Mouse (Mus musculus) forebrain, embryonic 12.5 days (tissue): ENCODE measurements at regions not wholly inside any gene's neighbourhood (a gene's known extent, or its start where the extent isn't known, plus 50 kb on each side); places are given as distances from the start of the nearest gene placed in this dataset.

Experiments
- ATAC-seq: fragments of 200-750 bp; cut with Nextera tagmentation; 2 replicates; pipeline ENCODE4 v1.8.0; 2017; ENCODE audit warnings: moderate TSS enrichment; ENCODE audit not compliant: low FRiP score
- H3K27ac ChIP-seq: fragments of 300-500 bp; sonication (generic); 2 replicates; pipeline ENCODE4 v1.5.1; 2016; ENCODE audit warnings: mild to moderate bottlenecking
- H3K27me3 ChIP-seq: fragments of 300-500 bp; sonication (generic); 2 replicates; pipeline ENCODE4 v1.6.1; 2016; ENCODE audit warnings: mild to moderate bottlenecking
- H3K36me3 ChIP-seq: fragments of 300-500 bp; sonication (generic); replicated peaks from 2 replicates; pipeline ENCODE4 v1.6.1; 2016; ENCODE audit warnings: mild to moderate bottlenecking
- H3K4me1 ChIP-seq: fragments of 300-500 bp; sonication (generic); 2 replicates; pipeline ENCODE4 v1.6.1; 2016
- H3K4me2 ChIP-seq: fragments of 300-500 bp; sonication (generic); 2 replicates; pipeline ENCODE4 v1.6.1; 2016; ENCODE audit warnings: mild to moderate bottlenecking, moderate library complexity
- H3K4me3 ChIP-seq: fragments of 300-500 bp; sonication (generic); replicated peaks from 2 replicates; pipeline ENCODE4 v1.5.1; 2016; ENCODE audit warnings: mild to moderate bottlenecking
- H3K9ac ChIP-seq: fragments of 300-500 bp; sonication (generic); 2 replicates; pipeline ENCODE4 v1.6.1; 2016; ENCODE audit warnings: mild to moderate bottlenecking
- H3K9me3 ChIP-seq: fragments of 300-500 bp; sonication (generic); 2 replicates; pipeline ENCODE4 v1.6.1; 2016
- WGBS: fragments of 180-500 bp; shearing (Covaris S2); methylation state at CpG from one replicate; pipeline ENCODE4 v1.1.7; 2016; 5-methylcytosine and 5-hydroxymethylcytosine counted together

DNA sequence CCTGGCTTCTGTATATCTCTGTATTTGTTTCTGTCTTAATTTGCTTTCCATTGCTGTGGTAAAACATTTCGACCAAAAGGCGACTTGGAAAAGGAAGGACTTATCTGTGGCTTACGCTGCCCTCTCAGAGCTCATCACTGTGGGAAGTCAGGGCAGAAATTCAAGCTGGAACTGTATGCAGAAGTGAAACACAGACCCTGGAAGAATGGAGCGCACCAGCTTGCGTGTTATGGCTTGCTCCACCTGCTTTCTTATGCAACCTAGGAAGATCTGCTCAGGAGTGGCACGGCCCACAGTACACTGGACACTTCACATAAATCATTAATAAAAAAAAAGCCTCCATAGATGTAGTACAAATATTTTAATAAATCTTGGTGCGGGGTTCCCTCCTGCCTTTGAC, 630.0 kb upstream of the Gm19410 start:
- Histone ChIP-seq H3K9me3 (no peaks in the 10 kb centered on the region), H3K4me2 (no peak overlapping the region), H3K4me3 (no peak overlapping the region), H3K27me3 (no peaks in the 10 kb centered on the region), H3K9ac (no peak overlapping the region), H3K27ac (no peak overlapping the region), H3K4me1 (peaks cover under 1% of the 10 kb centered on the region; the same call in 1 of the 2 replicates), H3K36me3 (no peaks in the 10 kb centered on the region)
- ATAC-seq: no peak
- 93% methylated on average over 7 of the region's 7 CpGs for WGBS

GRCm38 (mm10) chr8:35136643-35137042, 628.9 kb upstream of the Gm19410 start:
- Histone ChIP-seq H3K4me3 (no peak overlapping the region), H3K4me2 (no peak overlapping the region), H3K9me3 (no peaks in the 10 kb centered on the region), H3K9ac (no peak overlapping the region), H3K4me1 (no peaks in the 10 kb centered on the region), H3K27me3 (no peaks in the 10 kb centered on the region), H3K36me3 (no peaks in the 10 kb centered on the region), H3K27ac (no peak overlapping the region)
- ATAC-seq: no peak
- WGBS: 79% methylated on average over 3 of the region's 3 CpGs

GRCm38 (mm10) chr8:35140775-35141174, 624.8 kb upstream of the Gm19410 start:
- Histone ChIP-seq H3K4me3 (no peak overlapping the region), H3K27me3 (no peaks in the 10 kb centered on the region), H3K4me2 (no peak overlapping the region), H3K27ac (no peak overlapping the region), H3K9ac (no peak overlapping the region), H3K4me1 (no peaks in the 10 kb centered on the region; the same call in 1 of the 2 replicates), H3K9me3 (no peaks in the 10 kb centered on the region), H3K36me3 (no peaks in the 10 kb centered on the region)
- ATAC-seq: no peak
- 91% methylated on average over 1 of the region's 1 CpGs for WGBS

DNA sequence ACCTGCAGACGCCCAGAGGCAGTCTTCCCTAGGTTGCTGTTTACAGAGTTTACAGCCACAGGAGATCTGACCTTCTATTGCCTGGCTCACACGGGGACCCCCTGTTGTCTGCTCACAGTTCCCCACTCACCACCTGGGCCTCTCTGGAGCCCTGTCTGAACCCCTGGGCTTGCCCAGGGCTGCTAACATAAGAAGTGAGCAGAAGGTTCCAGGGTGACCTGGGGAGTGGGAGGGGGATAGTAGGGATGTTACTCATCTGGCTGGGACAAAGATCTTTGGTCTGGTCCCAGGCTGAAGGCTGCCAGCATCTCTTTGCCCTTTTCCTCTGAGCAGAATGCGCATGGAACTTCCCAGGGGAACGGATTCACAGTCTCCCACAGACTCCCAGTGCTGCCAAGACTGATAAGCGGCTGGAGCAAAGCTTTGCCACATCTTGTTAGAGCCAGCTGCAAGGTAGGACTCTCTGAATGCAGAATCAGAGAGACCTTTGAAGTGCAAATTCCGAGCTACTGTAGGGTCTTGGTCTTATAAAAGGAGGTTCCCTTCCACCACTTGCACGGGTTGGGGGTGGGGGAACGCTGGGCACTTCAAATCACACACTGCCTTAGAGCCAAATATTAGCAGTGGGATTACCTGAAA, 622.5 kb upstream of the Gm19410 start:
- no peak overlapping the region for H3K9ac ChIP-seq
- no peak overlapping the region for H3K4me2 ChIP-seq
- H3K36me3 ChIP-seq: no peaks in the 10 kb centered on the region
- no peak overlapping the region for H3K4me3 ChIP-seq
- H3K4me1 ChIP-seq: no peaks in the 10 kb centered on the region; the same call in 1 of the 2 replicates
- 32% methylated on average over 8 of the region's 8 CpGs for WGBS
- no peak for ATAC-seq
- no peaks in the 10 kb centered on the region for H3K27me3 ChIP-seq
- H3K9me3 ChIP-seq: no peaks in the 10 kb centered on the region
- H3K27ac ChIP-seq: no peak overlapping the region

- no peaks in the 10 kb centered on the region for H3K27me3 ChIP-seq
- no peaks in the 10 kb centered on the region; the same call in 1 of the 2 replicates for H3K4me1 ChIP-seq
- H3K4me3 ChIP-seq: no peak overlapping the region
- no peak overlapping the region for H3K4me2 ChIP-seq
- WGBS: 75% methylated on average over 7 of the region's 7 CpGs
- H3K27ac ChIP-seq: no peak overlapping the region
- no peak for ATAC-seq
- no peaks in the 10 kb centered on the region for H3K9me3 ChIP-seq
- no peak overlapping the region for H3K9ac ChIP-seq
- no peaks in the 10 kb centered on the region for H3K36me3 ChIP-seq
These were observed 621.9 kb upstream of the Gm19410 start for GRCm38 (mm10) chr8:35143684-35144083.

DNA sequence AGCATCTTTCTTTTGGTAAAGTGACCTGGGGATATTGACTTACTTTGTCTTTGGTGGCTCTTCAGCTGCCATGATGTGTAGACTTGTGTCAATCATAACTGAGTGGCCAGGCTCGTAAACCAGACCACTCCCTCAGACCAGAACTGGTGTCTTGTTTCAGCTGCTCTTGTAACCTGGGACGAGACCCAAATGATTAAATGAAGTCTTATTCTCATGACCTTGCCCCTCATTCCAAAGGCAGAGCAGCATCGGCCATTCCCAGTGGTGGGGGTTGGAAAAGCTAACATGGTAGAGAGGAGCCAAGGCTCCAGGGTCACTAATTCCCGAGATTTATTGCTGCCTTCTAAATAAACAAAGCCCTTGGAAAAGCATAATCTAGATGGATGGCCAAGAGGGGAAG, 621.2 kb upstream of the Gm19410 start:
- WGBS: 76% methylated on average over 4 of the region's 4 CpGs
- no peak for ATAC-seq
- no peak overlapping the region for H3K27ac ChIP-seq
- H3K4me2 ChIP-seq: no peak overlapping the region
- no peaks in the 10 kb centered on the region for H3K36me3 ChIP-seq
- no peak overlapping the region for H3K9ac ChIP-seq
- H3K4me3 ChIP-seq: no peak overlapping the region
- H3K9me3 ChIP-seq: no peaks in the 10 kb centered on the region
- no peaks in the 10 kb centered on the region; the same call in 1 of the 2 replicates for H3K4me1 ChIP-seq
- H3K27me3 ChIP-seq: no peaks in the 10 kb centered on the region

DNA sequence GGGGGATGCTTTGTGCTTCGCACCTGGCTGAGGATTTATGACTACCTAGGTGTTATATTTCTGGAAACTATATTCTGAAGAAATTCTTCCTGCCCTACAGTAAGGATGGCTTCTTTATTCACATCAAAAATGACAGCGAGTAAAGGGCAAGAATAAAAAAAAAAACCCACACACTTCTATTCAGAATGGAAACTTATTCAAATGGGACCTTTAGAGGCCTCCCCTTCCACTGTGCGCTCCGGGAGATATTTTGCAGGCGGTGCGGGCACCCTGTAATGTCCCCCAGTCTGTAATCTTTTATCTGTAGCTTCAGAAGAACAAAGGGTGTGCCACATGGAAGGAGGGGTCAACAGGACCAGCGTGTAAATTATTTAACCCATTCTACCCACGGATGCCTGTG, 618.1 kb upstream of the Gm19410 start:
- Histone ChIP-seq H3K27ac (no peak overlapping the region), H3K4me1 (no peaks in the 10 kb centered on the region; the same call in 1 of the 2 replicates), H3K27me3 (no peaks in the 10 kb centered on the region), H3K9ac (no peak overlapping the region), H3K4me3 (no peak overlapping the region), H3K9me3 (no peaks in the 10 kb centered on the region), H3K36me3 (no peaks in the 10 kb centered on the region), H3K4me2 (no peak overlapping the region)
- ATAC-seq: no peak
- WGBS: 85% methylated on average over 8 of the region's 8 CpGs

- H3K9me3 ChIP-seq: no peaks in the 10 kb centered on the region
- ATAC-seq: no peak
- H3K9ac ChIP-seq: no peak overlapping the region
- no peak overlapping the region for H3K4me2 ChIP-seq
- no peak overlapping the region for H3K27ac ChIP-seq
- no peaks in the 10 kb centered on the region for H3K27me3 ChIP-seq
- H3K36me3 ChIP-seq: no peaks in the 10 kb centered on the region
- 90% methylated on average over 8 of the region's 8 CpGs for WGBS
- no peaks in the 10 kb centered on the region; the same call in 1 of the 2 replicates for H3K4me1 ChIP-seq
- no peak overlapping the region for H3K4me3 ChIP-seq
These were observed 617.6 kb upstream of the Gm19410 start for GRCm38 (mm10) chr8:35147967-35148366.

DNA sequence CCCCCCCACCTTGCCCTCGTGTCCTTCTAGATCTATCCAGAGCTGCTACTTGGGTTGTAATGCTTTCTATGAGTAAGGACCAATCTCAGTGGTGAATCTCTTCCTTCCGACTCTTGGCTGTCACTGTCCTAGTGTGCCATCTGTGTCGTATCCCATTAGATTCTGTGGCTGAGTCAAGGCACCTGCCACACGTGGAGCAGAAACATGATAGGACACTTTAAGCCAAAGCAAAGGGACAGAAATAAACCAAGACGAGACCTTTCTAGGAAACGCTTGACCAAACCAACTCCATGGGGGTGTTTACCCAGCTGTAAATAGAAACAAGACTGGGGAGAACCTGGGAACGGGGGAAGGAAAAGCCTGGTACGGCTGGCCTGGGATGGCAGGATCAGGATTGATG, 613.0 kb upstream of the Gm19410 start:
- H3K27me3 ChIP-seq: no peaks in the 10 kb centered on the region
- H3K4me2 ChIP-seq: no peak overlapping the region
- H3K9me3 ChIP-seq: no peaks in the 10 kb centered on the region
- no peak overlapping the region for H3K9ac ChIP-seq
- WGBS: 85% methylated on average over 8 of the region's 8 CpGs
- no peak for ATAC-seq
- H3K27ac ChIP-seq: no peak overlapping the region
- no peaks in the 10 kb centered on the region for H3K36me3 ChIP-seq
- no peaks in the 10 kb centered on the region for H3K4me1 ChIP-seq
- no peak overlapping the region for H3K4me3 ChIP-seq

DNA sequence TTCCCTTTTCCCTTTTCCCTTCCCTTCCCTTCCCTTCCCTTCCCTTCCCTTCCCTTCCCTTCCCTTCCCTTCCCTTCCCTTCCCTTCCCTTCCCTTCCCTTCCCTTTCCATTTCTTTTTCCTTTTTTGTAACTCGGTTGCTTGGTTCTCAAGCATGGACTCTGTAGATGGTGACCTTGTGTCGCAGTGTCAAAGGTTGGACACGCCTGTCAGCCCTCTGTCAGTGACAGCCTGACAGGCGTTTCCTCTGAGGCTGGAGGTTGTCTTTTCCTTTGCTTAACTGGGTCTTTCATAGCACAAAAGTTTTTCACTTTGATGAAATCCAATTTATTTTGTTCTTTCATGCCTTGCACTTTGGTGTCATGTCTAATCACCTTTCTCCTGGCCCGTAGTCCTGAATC, 609.3 kb upstream of the Gm19410 start:
- 37% methylated on average over 5 of the region's 5 CpGs for WGBS
- no peak overlapping the region for H3K27ac ChIP-seq
- H3K36me3 ChIP-seq: no peaks in the 10 kb centered on the region
- no peak overlapping the region for H3K4me2 ChIP-seq
- H3K4me3 ChIP-seq: no peak overlapping the region
- H3K27me3 ChIP-seq: 0 out of 2 replicates have a peak, but pooled peaks cover 3% of the 10 kb centered on the region
- peaks cover 4% of the 10 kb centered on the region; the same call in 1 of the 2 replicates for H3K4me1 ChIP-seq
- H3K9me3 ChIP-seq: no peaks in the 10 kb centered on the region
- no peak overlapping the region for H3K9ac ChIP-seq
- ATAC-seq: no peak

DNA sequence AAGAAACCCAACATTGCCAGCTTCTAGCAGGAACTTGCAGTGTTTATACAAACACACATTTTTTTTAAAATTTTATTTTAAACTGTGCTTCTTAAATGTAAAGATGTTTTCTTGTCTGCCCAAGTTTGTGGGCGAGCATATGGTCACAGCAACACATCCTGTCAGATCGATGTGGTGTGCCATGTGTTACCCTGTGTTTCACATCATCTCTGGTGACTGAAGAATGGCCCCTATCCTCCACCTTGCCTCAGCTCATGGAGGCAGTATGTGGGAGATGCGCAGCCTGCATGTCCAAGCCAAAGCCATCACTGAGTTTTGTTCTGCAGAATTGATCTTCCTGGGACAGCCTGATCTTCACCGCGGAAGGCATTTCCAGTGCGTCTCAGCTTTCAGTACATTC, 607.9 kb upstream of the Gm19410 start:
- 87% methylated on average over 6 of the region's 6 CpGs for WGBS
- no peak for ATAC-seq
- Histone ChIP-seq H3K27ac (no peak overlapping the region), H3K9me3 (no peaks in the 10 kb centered on the region), H3K27me3 (0 out of 2 replicates have a peak, but pooled peaks cover 3% of the 10 kb centered on the region), H3K4me1 (peaks cover 4% of the 10 kb centered on the region; the same call in 1 of the 2 replicates), H3K36me3 (no peaks in the 10 kb centered on the region), H3K9ac (no peak overlapping the region), H3K4me2 (no peak overlapping the region), H3K4me3 (no peak overlapping the region)

DNA sequence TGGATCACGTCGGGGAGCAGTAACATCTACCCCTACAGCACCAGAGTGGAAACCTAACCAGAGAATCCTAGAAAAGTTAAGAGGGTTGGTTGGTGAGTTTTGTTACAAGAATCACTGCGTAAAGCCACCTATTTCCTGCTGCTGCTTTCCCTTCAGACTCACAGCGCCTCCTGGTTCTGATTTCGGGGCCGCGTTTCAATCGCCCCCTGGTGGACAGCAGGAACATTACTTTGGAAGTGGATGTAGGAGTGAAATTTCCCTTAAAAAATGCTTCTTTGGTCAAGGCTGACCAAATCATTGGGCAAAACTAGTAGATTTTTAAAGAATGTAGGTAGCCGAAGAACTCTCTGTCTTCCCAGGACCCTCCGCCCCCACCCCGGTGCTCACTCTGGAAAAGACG, 606.3 kb upstream of the Gm19410 start:
- H3K4me2 ChIP-seq: peak overlapping the region; percentile 31; the same call in 1 of the 2 replicates
- no peak overlapping the region for H3K27ac ChIP-seq
- H3K9me3 ChIP-seq: no peaks in the 10 kb centered on the region
- 0 out of 2 replicates have a peak, but pooled peaks have one; percentile 39 for ATAC-seq
- no peak overlapping the region for H3K9ac ChIP-seq
- H3K4me1 ChIP-seq: peaks cover 4% of the 10 kb centered on the region; the same call in 1 of the 2 replicates
- 24% methylated on average over 10 of the region's 12 CpGs for WGBS
- H3K27me3 ChIP-seq: 0 out of 2 replicates have a peak, but pooled peaks cover 3% of the 10 kb centered on the region
- no peaks in the 10 kb centered on the region for H3K36me3 ChIP-seq
- H3K4me3 ChIP-seq: no peak overlapping the region

- no peak for ATAC-seq
- no peak overlapping the region for H3K4me2 ChIP-seq
- H3K27ac ChIP-seq: no peak overlapping the region
- H3K27me3 ChIP-seq: 0 out of 2 replicates have a peak, but pooled peaks cover 3% of the 10 kb centered on the region
- H3K4me3 ChIP-seq: no peak overlapping the region
- H3K36me3 ChIP-seq: no peaks in the 10 kb centered on the region
- H3K9ac ChIP-seq: no peak overlapping the region
- WGBS: 89% methylated on average over 12 of the region's 12 CpGs
- no peaks in the 10 kb centered on the region for H3K9me3 ChIP-seq
- peaks cover 4% of the 10 kb centered on the region; the same call in 1 of the 2 replicates for H3K4me1 ChIP-seq
These were observed 605.4 kb upstream of the Gm19410 start for GRCm38 (mm10) chr8:35160230-35160629.
